Mouse (Mus musculus) megakaryocyte, adult 5-6 weeks (primary cell): ENCODE results near the gene Rps6ka2. TPM values are rescaled to one million over a fixed set of nuclear protein-coding genes. Genes with fewer than 3 reads are reported as not detected.

Experiments
- ATAC-seq: 2 replicates; pipeline ENCODE4 v1.8.0; 2016; ENCODE audit warnings: mild to moderate bottlenecking, inconsistent platforms; ENCODE audit not compliant: poor library complexity, severe bottlenecking
- total RNA-seq, 2 experiments: library from RNA; stranded (forward) in 1 of 2; stranded (reverse) in 1 of 2; fragments of 153-499, 151-499 nt in 1 of 2; fragments of 221-1000, 200-1000 nt in 1 of 2; gene quantifications; 2 replicates each; pipeline versions ENCODE4 v1.2.3 to v1.2.4; 2015 to 2017

Gene Rps6ka2
- total RNA-seq, 2 experiments from 2014 or later, result 5.5 to 5.6 TPM

DNA sequence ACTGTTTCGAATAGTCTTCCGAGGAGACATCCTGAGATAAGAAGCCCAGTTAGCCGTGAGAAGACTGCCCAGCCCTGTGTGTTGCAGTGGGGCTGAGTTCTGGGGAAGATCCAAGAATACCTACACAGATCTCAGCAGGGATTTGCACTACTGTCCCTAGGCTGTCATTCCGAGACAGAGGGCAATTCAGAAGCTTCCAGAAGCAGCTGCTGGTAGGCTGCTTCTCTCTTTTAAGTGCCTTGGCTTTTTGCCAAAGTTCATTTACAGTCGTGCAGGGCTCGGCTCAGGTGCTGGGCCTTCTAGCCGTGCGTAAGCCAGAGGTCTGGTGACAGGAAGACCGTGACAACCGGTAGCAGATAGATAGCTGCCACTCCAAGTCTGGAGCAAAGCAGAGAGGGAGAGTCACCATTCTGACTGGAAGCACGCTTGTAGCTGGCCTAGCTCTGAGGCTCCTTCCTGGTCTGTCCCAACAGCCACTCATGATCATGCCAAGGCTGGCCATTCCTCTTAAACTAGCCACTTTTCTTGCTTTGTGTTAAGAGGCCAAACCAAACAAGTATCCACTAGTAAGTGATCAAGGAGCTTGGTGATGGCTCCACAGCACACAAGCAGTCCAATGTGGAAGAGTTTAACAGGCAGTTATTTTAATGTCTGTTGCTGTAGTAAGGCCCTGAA is 49.3 kb downstream of the Rps6ka2 start:
- no peak for ATAC-seq

DNA sequence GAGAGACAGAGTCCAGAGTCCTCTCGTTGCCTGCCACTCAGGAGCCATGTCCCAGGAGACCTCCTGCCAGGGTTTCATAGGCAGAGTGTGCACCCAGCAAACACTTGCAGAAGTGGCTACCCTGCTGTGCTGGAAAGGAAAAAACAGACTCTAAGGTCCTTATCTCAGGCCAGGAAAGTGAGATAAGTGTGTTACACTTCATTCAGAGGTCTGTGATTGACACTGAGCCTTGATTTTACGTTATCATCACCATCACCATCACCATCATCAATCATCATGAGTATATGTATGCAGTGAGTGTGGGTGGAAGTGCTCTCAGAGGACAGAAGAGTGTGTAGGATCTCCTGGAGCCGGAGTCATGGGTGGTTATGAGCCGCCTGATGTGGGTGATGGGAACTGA is 51.4 kb downstream of the Rps6ka2 start:
- ATAC-seq, result no peak

DNA sequence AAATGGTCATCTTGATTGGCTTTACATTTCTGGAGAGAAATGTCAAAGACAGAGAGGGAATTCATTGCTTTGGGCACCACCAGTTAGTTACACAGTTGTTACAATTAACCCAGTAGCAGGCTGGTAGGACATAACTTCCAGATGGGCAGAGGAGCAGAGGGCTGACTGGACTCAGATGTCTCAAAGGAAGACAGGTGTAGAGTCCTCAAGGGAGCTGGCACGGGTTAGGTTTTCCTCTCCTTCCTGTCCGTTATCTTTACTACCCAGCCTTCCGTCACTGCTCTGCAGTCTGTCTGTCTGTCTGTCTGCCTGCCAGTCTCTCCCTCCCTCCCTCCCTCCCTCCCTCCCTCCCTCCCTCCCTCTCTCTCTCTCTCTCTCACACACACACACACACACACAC is 52.3 kb downstream of the Rps6ka2 start:
- no peak for ATAC-seq

DNA sequence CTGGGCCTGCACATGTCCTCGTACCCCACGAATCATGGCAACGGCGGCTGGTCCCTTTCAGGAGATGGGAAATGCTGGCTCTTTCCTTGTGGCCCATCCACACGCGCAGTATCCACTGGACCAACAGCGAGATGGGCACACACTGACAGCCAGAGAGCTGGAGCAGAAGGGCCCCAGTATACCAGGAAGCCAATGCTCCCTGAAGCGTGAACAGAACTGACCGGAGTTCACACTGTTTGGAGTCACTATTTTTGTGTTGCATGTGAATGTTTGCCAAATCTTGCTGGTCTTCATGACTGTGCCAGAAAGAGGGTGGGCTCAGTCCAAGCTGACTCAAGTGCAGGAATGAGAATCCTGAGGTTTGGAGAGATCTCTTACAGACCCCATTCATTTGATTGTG is 58.6 kb downstream of the Rps6ka2 start:
- ATAC-seq, result no peak

DNA sequence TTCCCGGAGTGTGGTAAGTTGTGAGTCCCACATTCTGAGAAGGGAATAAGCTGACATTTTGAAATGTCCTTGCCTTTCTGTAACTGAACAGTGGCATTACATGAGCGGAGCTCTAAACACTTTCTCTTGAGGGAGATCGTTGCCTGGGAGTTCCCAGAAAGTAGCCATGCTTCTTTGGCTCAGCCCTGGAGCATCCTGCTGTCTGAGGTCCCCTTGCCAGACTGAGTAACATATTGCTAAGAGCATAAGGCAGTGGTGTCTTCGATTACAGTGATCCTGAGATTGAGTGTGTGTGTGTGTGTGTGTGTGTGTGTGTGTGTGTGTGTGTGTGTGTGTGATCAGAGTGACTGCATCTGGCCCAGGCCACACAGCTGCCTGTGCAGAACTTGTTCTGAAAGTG is 61.4 kb downstream of the Rps6ka2 start:
- ATAC-seq, result no peak

DNA sequence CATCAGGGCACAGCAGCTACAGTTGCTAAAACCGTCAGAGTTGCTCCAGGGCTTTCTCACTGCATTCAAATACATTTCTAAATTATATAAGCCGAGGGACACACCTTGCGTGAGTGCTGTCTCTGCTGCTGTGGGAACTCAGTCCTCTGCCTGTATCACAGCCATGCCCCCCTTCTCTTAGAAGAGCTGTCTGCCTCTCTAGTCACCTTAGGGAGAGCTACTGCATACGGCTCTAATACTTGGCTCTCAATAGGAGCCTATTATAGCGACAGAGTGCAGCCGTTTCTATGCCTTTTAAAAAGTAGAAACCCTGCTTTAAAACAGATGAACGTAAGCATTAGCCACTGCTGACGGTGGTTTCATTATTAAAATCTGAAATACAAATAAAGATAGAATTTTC is 61.9 kb downstream of the Rps6ka2 start:
- no peak for ATAC-seq

DNA sequence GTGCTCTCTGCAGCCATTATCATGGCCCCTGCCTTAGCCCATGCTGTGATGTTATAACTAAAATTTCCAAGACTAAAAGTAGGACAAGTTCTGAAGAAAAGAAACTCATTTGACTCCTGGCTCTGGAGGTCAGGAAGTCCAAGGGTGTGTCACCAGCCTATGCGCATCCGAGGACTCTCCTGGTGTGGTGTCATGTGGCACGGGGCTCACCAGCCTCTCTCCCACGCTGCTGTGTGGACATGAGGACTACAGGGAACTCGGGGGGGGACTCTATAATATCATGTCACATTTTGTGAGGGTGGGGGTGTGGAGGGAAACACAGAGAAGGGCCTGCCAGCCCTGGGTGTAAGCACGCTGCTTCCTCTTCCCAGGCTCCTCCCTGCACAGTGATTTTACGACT is 62.5 kb downstream of the Rps6ka2 start:
- ATAC-seq, result peak; percentile 56

DNA sequence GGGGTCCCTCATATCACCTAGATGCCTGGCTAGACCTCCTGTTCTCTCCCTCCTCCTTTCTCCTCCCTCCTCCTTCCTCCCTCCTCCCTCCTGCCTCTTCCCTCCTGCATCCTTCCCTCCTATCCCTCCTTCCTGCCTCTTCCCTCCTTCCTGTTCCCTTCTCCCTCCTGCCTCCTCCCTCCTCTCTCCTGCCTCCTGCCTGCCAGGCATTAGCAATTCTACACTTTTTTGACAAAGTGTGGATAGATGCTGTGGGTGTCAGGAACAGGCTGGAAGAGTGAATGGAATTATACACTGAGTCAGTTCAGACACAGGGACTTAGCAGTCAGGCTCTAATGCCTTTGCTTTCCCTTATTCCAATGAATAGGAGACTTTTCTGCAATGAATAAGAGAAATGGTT is 63.3 kb downstream of the Rps6ka2 start:
- no peak for ATAC-seq

DNA sequence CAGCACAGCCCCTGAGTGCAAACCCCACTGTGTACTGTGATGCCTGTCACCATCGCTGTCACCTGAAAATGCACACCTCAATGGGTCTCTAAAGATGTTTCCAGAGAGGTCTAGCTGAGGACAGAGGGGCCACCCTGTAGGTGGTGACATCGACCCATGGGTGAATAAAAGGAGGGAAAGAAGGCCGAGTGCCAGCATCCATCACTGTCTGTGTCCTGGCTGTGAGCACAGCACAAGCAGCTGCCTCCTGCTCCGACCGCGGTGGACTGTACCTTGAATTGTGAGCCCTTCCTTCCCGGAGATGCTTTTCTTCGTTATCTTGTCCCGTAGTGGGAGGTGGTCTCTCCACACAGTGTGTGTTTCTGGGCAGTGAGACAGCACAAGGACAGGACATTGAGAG is 67.8 kb downstream of the Rps6ka2 start:
- no peak for ATAC-seq

DNA sequence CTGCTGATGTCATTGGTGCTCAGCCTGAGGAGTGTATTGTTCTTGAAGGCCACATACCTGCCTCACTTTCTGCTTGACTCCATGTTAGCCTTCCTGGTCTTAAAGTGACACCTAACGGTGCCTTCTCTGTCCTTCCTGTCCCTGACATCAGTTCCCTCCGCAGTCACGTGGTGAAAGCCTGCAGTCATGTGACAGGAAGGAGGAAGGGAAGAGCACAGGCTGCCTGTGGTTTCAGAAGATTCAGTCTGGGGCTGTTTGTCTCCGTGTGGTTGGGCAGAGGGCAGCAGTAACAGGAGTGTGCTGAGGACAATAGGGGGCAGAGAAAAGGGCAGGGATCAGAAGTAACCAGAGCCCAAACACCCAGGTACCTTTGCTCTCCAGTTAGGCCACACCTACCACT is 68.9 kb downstream of the Rps6ka2 start:
- peak; percentile 51 for ATAC-seq

DNA sequence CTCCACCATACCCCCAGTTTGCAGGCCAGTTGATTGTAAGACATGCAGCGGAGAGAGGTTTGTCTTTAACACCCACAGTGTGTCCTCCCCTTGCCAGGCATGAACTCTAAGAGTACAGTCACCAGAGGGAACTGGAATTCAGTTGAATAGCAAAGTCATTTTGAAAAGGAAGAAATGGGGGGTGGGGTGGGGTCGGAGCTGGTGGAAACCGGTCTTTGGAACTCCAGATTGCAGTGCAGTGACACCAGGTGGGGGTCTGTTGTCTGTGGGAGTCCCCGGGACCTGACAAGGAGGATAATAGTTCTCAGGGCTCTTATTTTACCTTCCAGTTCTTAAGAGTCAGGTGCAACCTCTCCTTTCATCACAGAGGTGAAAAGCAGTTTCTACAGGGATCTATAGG is 70.6 kb downstream of the Rps6ka2 start:
- no peak for ATAC-seq

DNA sequence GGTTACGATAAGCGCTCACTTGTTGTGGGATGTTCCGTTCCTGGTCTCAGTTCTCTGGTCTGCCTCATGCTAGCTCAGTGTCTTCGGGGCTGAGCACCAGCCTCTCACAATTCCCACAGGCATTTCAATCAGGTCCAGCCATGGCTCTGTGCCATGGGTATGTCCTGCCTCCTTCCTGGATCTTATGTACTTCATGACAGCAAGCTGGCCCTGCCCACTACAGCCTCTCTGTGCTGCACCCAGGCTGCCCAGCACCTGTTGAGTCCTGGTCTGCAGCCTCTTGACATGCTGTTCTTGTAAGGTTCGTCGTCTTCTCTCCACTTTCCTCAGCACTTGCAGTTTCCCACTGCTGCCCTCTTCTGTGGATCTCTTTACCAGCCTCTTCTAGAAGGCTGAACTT is 75.2 kb downstream of the Rps6ka2 start:
- no peak for ATAC-seq

DNA sequence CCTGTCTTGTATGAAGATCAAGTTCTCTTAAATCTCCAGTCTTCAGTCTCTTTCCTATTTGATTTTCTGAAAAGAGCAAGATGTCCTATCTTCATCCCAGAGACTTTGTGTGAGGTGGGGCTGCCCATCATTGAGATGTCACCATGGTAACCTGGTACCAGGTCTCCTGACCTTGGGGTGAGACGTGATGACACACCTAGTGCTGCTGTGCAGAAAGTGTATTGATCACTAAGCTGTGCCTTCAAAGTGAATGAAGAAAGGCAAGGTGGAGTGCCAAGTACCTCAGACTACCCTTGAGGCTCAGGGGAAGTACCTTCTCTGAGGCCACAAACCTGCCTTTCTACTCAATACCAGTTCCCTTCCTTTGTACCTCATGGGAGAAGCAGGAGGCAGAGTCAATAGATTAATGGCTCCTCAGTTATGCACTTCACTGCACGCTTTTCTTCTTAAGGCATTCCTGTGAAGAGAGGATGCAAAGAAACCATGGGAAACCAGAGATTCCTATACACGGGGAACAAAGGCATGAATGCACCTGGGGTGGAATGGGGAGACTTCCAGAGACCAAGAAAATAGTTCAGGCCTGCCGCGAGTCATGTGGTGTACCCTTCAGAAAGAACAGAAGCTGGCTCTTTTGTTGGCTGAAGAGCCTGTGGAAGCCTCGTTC is 77.1 kb downstream of the Rps6ka2 start:
- no peak for ATAC-seq

DNA sequence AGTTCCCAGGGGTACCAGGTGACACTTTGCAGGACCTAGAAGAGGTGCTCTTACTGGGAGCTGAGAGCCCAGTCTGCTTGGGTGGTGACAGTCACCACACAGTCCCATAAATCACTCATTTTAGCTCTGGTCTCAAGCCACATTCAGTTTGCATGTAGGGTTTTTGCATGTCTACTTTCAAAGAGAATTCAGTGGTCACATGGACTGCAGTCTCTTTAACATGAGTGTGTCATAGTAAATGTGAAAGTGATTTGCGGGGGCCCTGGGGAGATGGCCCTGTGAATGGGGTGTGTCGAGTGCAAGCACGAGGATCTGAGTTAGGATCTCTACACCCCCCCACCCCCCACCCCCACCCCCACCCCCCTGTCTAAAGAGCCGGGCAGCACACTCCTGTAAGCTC is 80.5 kb downstream of the Rps6ka2 start:
- ATAC-seq, result no peak

DNA sequence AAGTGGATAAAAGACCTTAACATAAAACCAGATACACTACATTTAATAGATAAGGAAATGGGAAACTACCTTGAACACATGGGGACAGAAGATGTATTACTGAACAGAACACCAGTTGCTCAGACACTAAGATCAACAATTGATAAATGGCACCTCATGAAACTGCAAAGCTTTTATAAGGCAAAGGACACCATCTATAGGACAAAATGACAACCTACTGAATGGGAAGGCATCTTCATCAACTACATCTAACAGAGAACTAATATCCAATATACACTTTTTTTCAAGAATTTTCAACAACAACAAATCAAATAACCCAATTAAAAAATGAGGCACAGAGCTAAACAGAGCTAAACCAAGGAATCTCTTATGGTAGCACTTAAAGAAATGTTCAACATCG is 87.3 kb downstream of the Rps6ka2 start:
- ATAC-seq, result no peak

DNA sequence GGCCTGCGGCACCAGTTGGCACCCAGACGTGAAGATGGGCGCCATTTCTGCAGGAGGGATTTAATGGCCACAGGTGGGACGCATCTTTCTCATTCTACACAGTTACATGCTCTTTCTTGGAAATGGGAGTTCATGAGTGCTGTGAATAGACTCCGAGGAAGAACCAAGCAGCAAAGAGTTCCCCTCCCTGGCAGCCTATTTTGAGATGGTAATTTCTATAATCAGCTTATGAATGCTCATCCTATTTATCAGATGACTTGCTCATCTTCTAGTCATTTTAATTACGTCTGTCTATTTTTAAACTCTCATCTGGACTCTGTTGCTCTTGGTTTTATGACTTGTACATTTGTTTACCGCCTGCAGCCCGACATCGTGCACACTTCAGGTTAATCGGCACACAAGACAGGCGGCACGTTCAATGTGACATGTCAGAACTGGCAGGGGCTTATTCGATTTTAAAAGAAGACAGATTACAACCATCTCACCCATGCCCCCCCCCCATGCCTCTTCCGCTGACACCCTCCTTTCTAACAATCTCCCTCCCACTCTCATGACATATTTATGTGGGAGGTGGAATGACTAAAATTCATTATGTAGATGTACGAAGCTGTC is 88.9 kb downstream of the Rps6ka2 start:
- no peak for ATAC-seq

DNA sequence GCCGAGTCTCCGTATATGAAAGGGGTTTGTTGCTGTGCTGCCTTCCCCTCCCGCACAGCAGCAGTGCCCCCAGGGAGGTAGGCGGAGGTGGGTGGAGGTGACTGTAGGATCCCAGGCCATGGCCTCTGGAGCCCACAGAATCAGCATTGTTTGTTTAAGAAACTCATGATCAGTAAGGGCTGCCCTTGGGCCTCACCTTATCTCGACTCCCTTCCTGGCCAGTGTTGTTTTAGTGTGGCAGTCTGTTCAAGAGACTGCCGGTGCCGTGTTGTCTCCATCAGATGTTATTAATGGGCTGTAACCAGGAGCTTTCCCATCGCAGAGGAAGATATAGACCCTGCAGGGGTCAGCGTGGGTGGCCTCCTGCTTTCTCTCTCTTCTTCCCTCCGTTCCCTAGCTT is 90.4 kb downstream of the Rps6ka2 start:
- ATAC-seq, result no peak

DNA sequence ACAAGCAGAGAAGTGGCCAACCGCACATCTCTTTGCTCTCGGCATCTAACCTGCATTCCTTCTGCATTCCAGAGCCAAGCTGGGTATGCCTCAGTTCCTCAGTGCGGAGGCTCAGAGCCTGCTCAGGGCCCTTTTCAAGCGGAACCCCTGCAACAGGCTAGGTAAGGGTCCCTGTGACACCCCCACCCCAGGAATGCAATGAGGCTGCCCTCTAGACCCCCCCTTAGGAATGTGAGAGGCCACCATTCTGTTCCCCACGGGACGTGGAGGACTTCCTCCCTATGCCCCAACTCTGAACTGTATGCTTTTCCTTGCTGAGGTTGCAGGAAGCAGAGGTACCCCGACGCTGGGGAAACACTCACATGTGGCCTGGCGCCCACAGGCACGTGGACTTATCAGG is 92.1 kb downstream of the Rps6ka2 start:
- ATAC-seq, result no peak

DNA sequence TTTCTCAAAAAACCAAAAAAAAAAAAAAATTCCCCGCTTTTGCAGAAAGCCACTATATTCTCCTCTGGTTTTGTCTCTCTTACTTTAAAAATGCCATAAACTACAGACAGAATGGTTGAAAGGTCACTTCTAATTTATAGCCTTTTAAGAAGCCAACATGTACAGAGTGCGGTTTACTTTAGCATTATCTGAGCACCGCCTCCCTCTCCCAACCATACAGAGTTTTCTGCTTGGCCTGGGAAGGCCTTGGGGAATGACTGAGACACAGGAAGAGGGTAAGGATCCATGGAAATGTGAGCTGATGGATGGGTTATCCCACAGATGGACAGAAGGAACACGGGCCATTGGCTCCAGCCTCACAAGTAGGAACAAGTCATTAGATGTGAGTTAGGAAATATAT is 92.7 kb downstream of the Rps6ka2 start:
- ATAC-seq, result no peak

DNA sequence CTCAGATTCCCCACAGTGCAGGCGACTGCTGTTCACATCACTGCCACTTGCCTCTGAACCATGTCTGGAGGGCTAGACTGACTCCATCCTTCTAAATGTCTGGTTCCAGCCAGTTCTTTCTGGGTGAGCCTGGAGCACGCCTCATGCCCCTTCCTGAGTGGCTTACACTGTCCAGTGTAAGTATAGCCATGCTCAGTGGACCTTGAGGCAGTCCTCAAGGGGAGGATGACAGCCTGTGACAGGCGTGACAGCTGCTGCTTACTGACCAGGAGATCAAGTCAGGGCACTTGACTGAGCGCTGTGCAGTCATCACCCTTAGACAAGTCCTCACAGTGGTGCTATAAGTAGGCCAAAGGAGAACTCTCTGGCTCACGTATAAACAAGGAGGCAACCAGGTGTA is 94.7 kb downstream of the Rps6ka2 start:
- no peak for ATAC-seq

DNA sequence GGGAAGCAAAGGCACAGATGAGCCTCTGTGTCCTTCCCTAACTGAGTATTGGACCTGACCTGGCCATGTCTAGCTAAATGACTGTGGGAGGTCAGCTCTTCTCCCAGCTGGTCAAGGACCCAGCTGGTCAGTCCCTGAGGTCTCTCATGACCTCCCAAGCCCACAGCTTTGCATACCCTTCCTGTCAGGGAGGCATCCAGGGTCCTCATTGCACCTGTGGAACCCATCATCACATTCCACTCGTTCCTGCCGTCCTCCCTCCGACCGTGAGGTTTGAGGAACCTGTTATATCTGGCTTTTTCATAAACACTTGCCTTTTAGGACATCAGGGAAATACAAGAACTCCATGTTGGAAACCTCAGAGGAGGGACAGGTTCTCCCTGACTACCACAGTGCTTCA is 95.4 kb downstream of the Rps6ka2 start:
- ATAC-seq, result no peak

DNA sequence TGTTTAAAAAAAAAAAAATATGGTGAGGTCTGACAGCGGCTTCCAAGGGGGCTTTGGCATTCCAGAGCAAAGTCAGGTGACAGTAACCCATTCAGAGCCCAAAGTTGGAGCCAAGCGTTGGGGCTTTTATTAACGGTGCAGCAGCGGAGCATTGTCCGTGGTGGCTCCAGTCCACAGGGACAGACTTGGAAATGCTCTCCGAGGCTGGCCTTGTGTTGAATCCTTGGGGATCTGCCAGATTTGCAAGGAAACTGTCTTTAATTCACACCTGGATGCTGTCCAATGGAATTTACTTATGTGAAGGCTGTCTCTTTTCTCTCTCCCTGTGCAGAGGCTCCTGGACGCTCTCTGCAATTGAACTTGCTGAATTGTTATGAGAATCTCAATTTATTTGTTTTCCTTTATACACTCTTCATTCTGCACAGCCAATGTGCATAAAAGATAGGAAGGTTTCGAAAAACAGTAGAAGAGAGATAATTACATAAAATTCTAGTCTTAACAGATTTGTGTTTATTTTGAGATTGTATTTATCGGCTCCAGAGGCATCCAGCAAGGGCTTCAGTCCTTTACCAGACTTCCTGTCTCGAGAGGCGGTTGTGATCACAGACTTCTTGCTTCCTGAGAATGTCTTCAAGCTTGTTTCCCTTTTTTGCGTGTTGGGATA is 95.9 kb downstream of the Rps6ka2 start:
- no peak for ATAC-seq
